Mouse (Mus musculus) kidney, embryonic 16.5 days (tissue): Measurements from ENCODE around the gene Timm22. TPM values are rescaled to one million over a fixed set of nuclear protein-coding genes. Genes with fewer than 3 reads are reported as not detected.

Experiments used
- ATAC-seq: fragments of 200-750 bp; cut with Nextera tagmentation; 2 replicates; pipeline ENCODE4 v1.8.0; 2017; ENCODE audit warnings: moderate TSS enrichment; ENCODE audit not compliant: low FRiP score, low TSS enrichment
- H3K27ac ChIP-seq: fragments of 300-500 bp; sonication (generic); 2 replicates; pipeline ENCODE4 v1.5.1; 2014; ENCODE audit warnings: low read length
- H3K27me3 ChIP-seq: fragments of 300-500 bp; sonication (generic); 2 replicates; pipeline ENCODE4 v1.6.1; 2014; ENCODE audit warnings: low read length, control low read depth, mixed read lengths; ENCODE audit not compliant: insufficient read depth
- H3K36me3 ChIP-seq: fragments of 300-500 bp; sonication (generic); 2 replicates; pipeline ENCODE4 v1.6.1; 2014; ENCODE audit warnings: low read length, control low read depth, mixed read lengths; ENCODE audit not compliant: insufficient read depth
- H3K4me1 ChIP-seq: fragments of 300-500 bp; sonication (generic); 2 replicates; pipeline ENCODE4 v1.6.1; 2014; ENCODE audit warnings: low read length, control low read depth, mixed read lengths; ENCODE audit not compliant: insufficient read depth
- H3K4me2 ChIP-seq: fragments of 300-500 bp; sonication (generic); replicated peaks from 2 replicates; pipeline ENCODE4 v1.6.1; 2014; ENCODE audit warnings: low read depth, low read length
- H3K4me3 ChIP-seq: fragments of 300-500 bp; sonication (generic); 2 replicates; pipeline ENCODE4 v1.5.1; 2014; ENCODE audit warnings: mild to moderate bottlenecking, low read length
- H3K9ac ChIP-seq: fragments of 300-500 bp; sonication (generic); replicated peaks from 2 replicates; pipeline ENCODE4 v1.6.1; 2014; ENCODE audit warnings: low read length
- H3K9me3 ChIP-seq: fragments of 300-500 bp; sonication (generic); 2 replicates; pipeline ENCODE4 v1.6.1; 2016; ENCODE audit warnings: low read length, control low read depth
- WGBS: fragments of 180-500 bp; shearing (Covaris S2); extraction: QIAGEN DNeasy Blood & Tissue Kit; methylation state at CpG from one replicate; pipeline ENCODE4 v1.1.7; 2014; 5-methylcytosine and 5-hydroxymethylcytosine counted together
- polyA plus RNA-seq: library from polyadenylated mRNA; unstranded; fragments of >200 nt; fragmentation: Nextera tagmentation; extraction: Ambion mirVana; gene quantifications from 2 replicates; pipeline ENCODE4 v1.2.1, GENCODE M21; 2015

Timm22 gene
- polyA plus RNA-seq, 1 experiment from 2014 or later, result 106 TPM

DNA sequence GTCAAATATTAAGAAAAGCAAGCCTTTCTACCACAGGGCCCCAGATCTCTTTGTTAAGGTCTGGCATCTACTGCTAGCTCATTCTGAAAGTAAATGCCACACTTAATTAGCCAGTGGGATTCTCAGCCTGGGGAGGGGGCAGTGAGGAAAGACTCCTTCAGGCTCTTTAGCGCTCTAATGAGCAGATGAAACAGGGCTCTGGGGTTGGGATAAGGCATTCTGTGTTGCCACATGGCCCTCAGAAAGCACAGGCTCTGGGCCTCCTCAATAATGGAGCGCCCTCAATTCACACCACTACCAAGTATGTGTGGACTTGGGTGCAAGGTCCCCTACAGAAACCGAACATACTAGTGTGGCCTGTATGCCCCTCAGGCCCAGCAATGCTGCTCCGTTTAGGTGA is 21.7 kb upstream of the Timm22 start:
- 80% methylated on average over 4 of the region's 4 CpGs for WGBS
- Histone ChIP-seq H3K4me1 (peaks cover 36% of the 10 kb centered on the region), H3K27ac (no peak overlapping the region)

DNA sequence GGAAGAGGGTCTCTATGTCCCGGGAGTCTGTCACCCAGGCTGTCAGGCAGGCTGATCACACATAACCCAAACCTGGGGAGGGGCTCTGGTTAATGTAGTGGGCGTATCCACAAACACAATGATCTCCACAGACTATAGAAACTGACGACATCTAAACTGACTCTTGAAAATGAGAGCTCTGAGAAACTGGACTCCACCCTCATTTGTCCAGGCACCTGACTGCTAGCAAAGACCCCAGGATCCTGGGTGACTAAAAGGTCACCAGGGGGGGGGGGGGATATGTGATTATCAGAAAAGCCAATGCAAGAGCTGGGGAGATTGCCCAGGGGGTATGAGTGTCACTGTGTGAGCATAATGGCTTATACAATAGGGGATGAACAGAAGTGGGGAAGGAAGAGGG is 21.0 kb upstream of the Timm22 start:
- Histone ChIP-seq H3K4me3 (no peak overlapping the region), H3K9ac (no peak overlapping the region), H3K9me3 (peaks cover under 1% of the 10 kb centered on the region; the same call in 1 of the 2 replicates), H3K4me2 (no peak overlapping the region), H3K36me3 (no peaks in the 10 kb centered on the region; the same call in 1 of the 2 replicates), H3K4me1 (peaks cover 28% of the 10 kb centered on the region), H3K27me3 (no peaks in the 10 kb centered on the region), H3K27ac (no peak overlapping the region)
- ATAC-seq, result no peak
- WGBS, result 41% methylated on average over 3 of the region's 3 CpGs

More for the DNA sequence above, 21.7 kb upstream of the Timm22 start:
- Histone ChIP-seq H3K36me3 (no peaks in the 10 kb centered on the region), H3K9me3 (no peaks in the 10 kb centered on the region; the same call in 1 of the 2 replicates), H3K27me3 (no peaks in the 10 kb centered on the region), H3K9ac (no peak overlapping the region), H3K4me2 (no peak overlapping the region), H3K4me3 (no peak overlapping the region)
- ATAC-seq, result no peak

DNA sequence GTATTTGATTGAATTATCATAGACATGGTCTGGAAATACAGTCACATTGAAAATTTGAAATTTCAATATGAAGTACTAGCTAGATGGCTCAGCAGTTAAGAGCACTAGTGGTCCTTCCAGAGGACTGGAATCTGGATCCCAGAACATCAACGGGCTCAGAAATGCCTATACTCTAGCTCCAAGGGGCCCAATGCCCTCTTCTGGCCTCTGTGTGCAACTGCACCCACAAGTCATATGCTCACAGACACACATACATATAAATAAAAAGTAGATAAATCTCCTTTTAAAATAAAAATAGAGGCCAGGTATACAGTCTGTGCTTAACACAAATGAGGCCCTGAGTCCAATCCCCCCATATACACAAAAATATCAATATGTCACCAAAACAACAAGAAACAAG is 19.7 kb upstream of the Timm22 start:
- no peaks in the 10 kb centered on the region for H3K27me3 ChIP-seq
- H3K4me3 ChIP-seq, result no peak overlapping the region
- no peak overlapping the region for H3K9ac ChIP-seq
- WGBS, result 84% methylated on average over 1 of the region's 1 CpGs
- no peak overlapping the region for H3K27ac ChIP-seq
- no peak overlapping the region for H3K4me2 ChIP-seq
- peaks cover 20% of the 10 kb centered on the region for H3K4me1 ChIP-seq
- peaks cover 4% of the 10 kb centered on the region; the same call in 1 of the 2 replicates for H3K9me3 ChIP-seq
- ATAC-seq, result no peak
- peaks cover 6% of the 10 kb centered on the region; the same call in 1 of the 2 replicates for H3K36me3 ChIP-seq

GRCm38 (mm10) chr11:76388711-76389110 is 18.0 kb upstream of the Timm22 start:
- H3K4me3 ChIP-seq, result no peak overlapping the region
- 53% methylated on average over 7 of the region's 7 CpGs for WGBS
- no peaks in the 10 kb centered on the region for H3K27me3 ChIP-seq
- no peak overlapping the region for H3K4me2 ChIP-seq
- H3K9me3 ChIP-seq, result peaks cover 4% of the 10 kb centered on the region; the same call in 1 of the 2 replicates
- no peak overlapping the region for H3K27ac ChIP-seq
- ATAC-seq, result no peak
- H3K36me3 ChIP-seq, result peaks cover 6% of the 10 kb centered on the region; the same call in 1 of the 2 replicates
- no peak overlapping the region for H3K9ac ChIP-seq
- H3K4me1 ChIP-seq, result peaks cover 14% of the 10 kb centered on the region

- H3K4me2 ChIP-seq, result no peak overlapping the region
- H3K27ac ChIP-seq, result no peak overlapping the region
- H3K36me3 ChIP-seq, result peaks cover 6% of the 10 kb centered on the region; the same call in 1 of the 2 replicates
- no peak for ATAC-seq
- H3K4me3 ChIP-seq, result no peak overlapping the region
- 85% methylated on average over 7 of the region's 7 CpGs for WGBS
- H3K9me3 ChIP-seq, result peaks cover 4% of the 10 kb centered on the region; the same call in 1 of the 2 replicates
- peaks cover 9% of the 10 kb centered on the region for H3K4me1 ChIP-seq
- H3K9ac ChIP-seq, result no peak overlapping the region
- H3K27me3 ChIP-seq, result no peaks in the 10 kb centered on the region
Measured at GRCm38 (mm10) chr11:76392532-76392931, 14.2 kb upstream of the Timm22 start.

DNA sequence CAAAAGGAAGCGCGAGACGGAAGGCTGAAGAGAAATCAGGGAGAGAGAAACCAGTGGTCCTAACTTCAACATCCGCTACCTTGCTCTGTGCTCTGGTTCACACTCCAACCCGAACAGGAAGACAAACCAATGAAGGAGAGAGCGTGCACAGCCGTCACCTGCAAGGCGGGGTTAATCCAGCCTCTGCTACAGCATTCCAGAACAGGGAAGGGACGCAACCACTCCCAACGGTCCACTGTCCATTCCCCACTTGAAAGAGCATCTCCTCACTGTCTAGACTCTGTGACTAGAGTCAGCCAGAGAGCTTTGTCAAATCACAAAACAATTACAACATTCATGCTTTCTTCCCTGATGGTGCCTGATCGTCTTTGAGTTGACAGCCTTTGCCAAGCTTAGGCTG is 13.8 kb upstream of the Timm22 start:
- H3K36me3 ChIP-seq, result peaks cover 6% of the 10 kb centered on the region; the same call in 1 of the 2 replicates
- peaks cover 10% of the 10 kb centered on the region for H3K4me1 ChIP-seq
- no peak overlapping the region for H3K9ac ChIP-seq
- no peak overlapping the region for H3K27ac ChIP-seq
- no peak overlapping the region for H3K4me3 ChIP-seq
- ATAC-seq, result no peak
- H3K4me2 ChIP-seq, result no peak overlapping the region
- WGBS, result 83% methylated on average over 11 of the region's 11 CpGs
- H3K9me3 ChIP-seq, result peaks cover 4% of the 10 kb centered on the region; the same call in 1 of the 2 replicates
- no peaks in the 10 kb centered on the region for H3K27me3 ChIP-seq

DNA sequence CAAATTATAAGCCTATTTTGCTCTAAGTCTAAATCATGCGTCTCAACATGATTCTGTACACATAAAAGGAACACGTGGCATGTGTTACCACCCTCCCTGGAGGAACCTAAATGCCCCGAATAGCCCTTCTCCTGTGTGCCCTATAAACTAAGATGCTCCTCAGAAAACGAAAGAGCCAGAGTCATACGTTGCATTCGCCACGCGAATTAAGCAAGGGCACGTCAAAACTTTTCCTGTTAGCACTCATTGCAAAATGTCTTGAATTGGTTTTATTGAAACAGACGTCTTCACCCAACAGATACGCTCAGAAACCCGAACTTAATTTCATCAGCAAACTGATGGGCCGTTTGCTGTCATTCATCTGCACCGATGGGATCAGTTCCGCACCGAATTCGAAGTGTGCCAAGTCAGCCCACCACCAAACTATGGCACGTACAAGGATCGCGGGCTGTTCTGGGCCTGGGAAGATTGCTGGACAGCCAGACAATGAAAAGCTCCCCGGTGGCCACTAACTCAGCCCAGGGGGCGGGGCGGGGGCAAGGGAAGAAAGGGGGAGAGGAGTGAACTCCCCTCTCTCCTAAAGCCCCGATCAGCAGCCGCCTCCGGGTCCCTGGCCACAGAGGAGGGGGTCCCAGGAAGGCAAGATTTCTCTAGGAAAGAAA is 9.0 kb upstream of the Timm22 start:
- no peaks in the 10 kb centered on the region for H3K27me3 ChIP-seq
- under 1% methylated on average over 26 of the region's 26 CpGs for WGBS
- peak overlapping the region; percentile 78 for H3K9ac ChIP-seq
- peaks cover 20% of the 10 kb centered on the region for H3K4me1 ChIP-seq
- peak overlapping the region; percentile 67 for H3K4me2 ChIP-seq
- H3K36me3 ChIP-seq, result no peaks in the 10 kb centered on the region
- H3K9me3 ChIP-seq, result no peaks in the 10 kb centered on the region
- ATAC-seq, result peak; percentile 23; the same call in 1 of the 2 replicates
- H3K27ac ChIP-seq, result peak overlapping the region; percentile 89
- peak overlapping the region; percentile 58 for H3K4me3 ChIP-seq

- 0% methylated on average over 33 of the region's 33 CpGs for whole genome bisulfite sequencing
- H3K9ac ChIP-seq, result peak overlapping the region; percentile 78
Measured at GRCm38 (mm10) chr11:76398312-76398797, 8.4 kb upstream of the Timm22 start.

GRCm38 (mm10) chr11:76398798-76399586 is 7.8 kb upstream of the Timm22 start, which contains the start of gene Nxn:
Gene Nxn (minus strand): TSS chr11:76399140.
- peak; percentile 92 for ATAC-seq
- Histone ChIP-seq H3K4me3 (peak within 1 kb of the TSS; percentile 58), H3K4me2 (peak within 1 kb of the TSS; percentile 67), H3K4me1 (peaks cover 20% of the 10 kb centered on the region), H3K9me3 (no peaks in the 10 kb centered on the region), H3K36me3 (no peaks in the 10 kb centered on the region), H3K9ac (peak within 1 kb of the TSS; percentile 78), H3K27me3 (no peaks in the 10 kb centered on the region), H3K27ac (peak within 1 kb of the TSS; percentile 89)
- under 1% methylated on average over 68 of the region's 70 CpGs for WGBS

More at GRCm38 (mm10) chr11:76398312-76398797, 8.4 kb upstream of the Timm22 start:
- Histone ChIP-seq H3K27me3 (no peaks in the 10 kb centered on the region), H3K27ac (peak overlapping the region; percentile 89), H3K9me3 (no peaks in the 10 kb centered on the region), H3K4me1 (peaks cover 20% of the 10 kb centered on the region), H3K36me3 (no peaks in the 10 kb centered on the region), H3K4me3 (peak overlapping the region; percentile 58), H3K4me2 (peak overlapping the region; percentile 67)
- peak; percentile 50 for ATAC-seq
